In the genomic region with DNA sequence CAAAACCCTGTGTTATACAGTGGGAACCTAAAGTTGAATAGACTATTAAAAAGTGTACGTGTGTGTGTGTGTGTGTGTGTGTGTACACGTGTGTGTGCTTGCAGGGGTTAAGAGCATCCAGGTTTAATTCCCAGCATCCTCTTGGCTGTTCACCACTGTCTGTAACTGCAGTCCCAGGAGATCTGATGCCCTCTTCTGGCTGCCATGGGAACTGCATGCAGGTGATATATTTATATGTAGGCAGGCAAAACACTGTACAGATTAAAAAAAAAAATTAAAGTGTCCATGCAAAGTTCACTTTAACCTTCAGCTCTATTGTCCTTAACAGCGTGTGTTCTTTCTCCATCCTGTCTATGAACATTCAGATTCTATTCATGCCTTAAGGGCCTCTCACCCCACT, we compare ENCODE assay signal across 8 mouse cellular contexts.
DNase-seq lines count a peak whose midpoint lies in the region; ATAC-seq and TF ChIP-seq lines count a peak whose summit lies in the region.

No protein-coding gene starts in this region.

- H3K9ac ChIP-seq in liver, postnatal 0 days (replicated peaks): no peak overlapping the region

- ATAC-seq in liver, postnatal 0 days: no peak

- no peak overlapping the region for H3K4me3 ChIP-seq in layer of hippocampus, adult 2 months
- no peak overlapping the region for H3K4me3 ChIP-seq in liver, postnatal 0 days (ENCODE audit: low read depth, low read length)

- TF ChIP-seq EP300 in liver, postnatal 0 days (IDR thresholded peaks at IDR 0.05; ENCODE audit: low read depth): no peak

- no peaks in the 10 kb centered on the region for H3K36me3 ChIP-seq in liver, postnatal 0 days (replicated peaks; ENCODE audit: insufficient read depth, low read length)

- H3K9me3 ChIP-seq in liver, postnatal 0 days (ENCODE audit: low read length): no peaks in the 10 kb centered on the region

- 51% methylated on average over 3 of the region's 3 CpGs for WGBS in liver, postnatal 0 days (ENCODE audit: insufficient replicate concordance)

- no peak overlapping the region for H3K4me2 ChIP-seq in liver, postnatal 0 days (ENCODE audit: low read depth, low read length)

- no peaks in the 10 kb centered on the region for H3K4me1 ChIP-seq in liver, postnatal 0 days (ENCODE audit: insufficient read depth)

- peak; percentile 63 for TF ChIP-seq CTCF in layer of hippocampus, adult 2 months (conservative IDR thresholded peaks at IDR 0.05)
- TF ChIP-seq CTCF in liver, postnatal 0 days (IDR thresholded peaks at IDR 0.05; ENCODE audit: low read depth): peak; percentile 60

- H3K27me3 ChIP-seq in liver, postnatal 0 days (ENCODE audit: insufficient read depth, low read length): no peaks in the 10 kb centered on the region

- H3K27ac ChIP-seq in layer of hippocampus, adult 2 months: no peak overlapping the region
- H3K27ac ChIP-seq in liver, postnatal 0 days (ENCODE audit: low read depth): no peak overlapping the region

- DNase-seq in cerebellum, postnatal 10 days: peak; percentile 14 to 18
- no peak for DNase-seq in cerebellum, adult 18-20 months
- no peak for DNase-seq in layer of hippocampus, adult 2 months (ENCODE audit: low spot score in 2 of 2)
- DNase-seq in layer of hippocampus, postnatal 14 days (ENCODE audit: low spot score in 2 of 2): no peak
- DNase-seq in NIH3T3 (ENCODE audit: low read depth) (peak; percentile 12), MN1 (ENCODE audit: low spot score) (no peak)
- DNase-seq in liver, postnatal 0 days: peak; percentile 26
- no peak for DNase-seq in urinary bladder, postnatal 14 days (ENCODE audit: low spot score)

Comparison
In these comparisons a context has a peak if more than half of its experiments do, and no peak if none do; other contexts are left out.
1. DNase-seq: peak in cerebellum, postnatal 10 days (2 of 2), NIH3T3 (single experiment) and liver, postnatal 0 days (single experiment); none in cerebellum, adult 18-20 months (0 of 2), layer of hippocampus, adult 2 months (0 of 2), layer of hippocampus, postnatal 14 days (0 of 2), MN1 (single experiment) and urinary bladder, postnatal 14 days (single experiment).